Mouse (Mus musculus) olfactory bulb, adult 2 months (tissue): Measurements from ENCODE around the gene Memo1. TPM values are rescaled to one million over a fixed set of nuclear protein-coding genes. Genes with fewer than 3 reads are reported as not detected.

Experiments used
- H3K27ac ChIP-seq: fragments of 200-500 bp; 2 replicates; pipeline ENCODE4 v1.5.1; 2012; ENCODE audit warnings: low read depth, low read length; ENCODE audit not compliant: insufficient read depth
- H3K4me1 ChIP-seq: fragments of 200-500 bp; 2 replicates; pipeline ENCODE4 v1.6.1; 2012; ENCODE audit warnings: low read length; ENCODE audit not compliant: control insufficient read depth, insufficient read depth
- H3K4me3 ChIP-seq: fragments of 200-500 bp; 2 replicates; pipeline ENCODE4 v1.5.1; 2012; ENCODE audit warnings: mild to moderate bottlenecking, low read depth, low read length, moderate library complexity; ENCODE audit not compliant: insufficient read depth
- CTCF ChIP-seq: fragments of 200-500 bp; IDR thresholded peaks from 2 replicates; pipeline ENCODE4 v1.5.1; 2012; ENCODE audit warnings: low read depth, mild to moderate bottlenecking, low read length, moderate library complexity; ENCODE audit not compliant: insufficient read depth
- POLR2A ChIP-seq: fragments of 200-500 bp; IDR thresholded peaks from 2 replicates; pipeline ENCODE4 v1.6.1; 2012; ENCODE audit warnings: mild to moderate bottlenecking, low read depth, low read length, moderate library complexity; ENCODE audit not compliant: insufficient read depth
- WGBS: fragments of 180-500 bp; shearing (Covaris S2); methylation state at CpG from one replicate; pipeline ENCODE4 v1.1.7; 2018; 5-methylcytosine and 5-hydroxymethylcytosine counted together
- polyA plus RNA-seq: library from polyadenylated mRNA; stranded (reverse); fragments of >200 nt; gene quantifications from 2 replicates; pipeline ENCODE4 v1.2.4, GENCODE M21; 2012; ENCODE audit warnings: low replicate concordance; ENCODE audit not compliant: missing spikeins, insufficient read depth, insufficient read length

The Memo1 gene
- polyA plus RNA-seq, 1 experiment, result not detected

DNA sequence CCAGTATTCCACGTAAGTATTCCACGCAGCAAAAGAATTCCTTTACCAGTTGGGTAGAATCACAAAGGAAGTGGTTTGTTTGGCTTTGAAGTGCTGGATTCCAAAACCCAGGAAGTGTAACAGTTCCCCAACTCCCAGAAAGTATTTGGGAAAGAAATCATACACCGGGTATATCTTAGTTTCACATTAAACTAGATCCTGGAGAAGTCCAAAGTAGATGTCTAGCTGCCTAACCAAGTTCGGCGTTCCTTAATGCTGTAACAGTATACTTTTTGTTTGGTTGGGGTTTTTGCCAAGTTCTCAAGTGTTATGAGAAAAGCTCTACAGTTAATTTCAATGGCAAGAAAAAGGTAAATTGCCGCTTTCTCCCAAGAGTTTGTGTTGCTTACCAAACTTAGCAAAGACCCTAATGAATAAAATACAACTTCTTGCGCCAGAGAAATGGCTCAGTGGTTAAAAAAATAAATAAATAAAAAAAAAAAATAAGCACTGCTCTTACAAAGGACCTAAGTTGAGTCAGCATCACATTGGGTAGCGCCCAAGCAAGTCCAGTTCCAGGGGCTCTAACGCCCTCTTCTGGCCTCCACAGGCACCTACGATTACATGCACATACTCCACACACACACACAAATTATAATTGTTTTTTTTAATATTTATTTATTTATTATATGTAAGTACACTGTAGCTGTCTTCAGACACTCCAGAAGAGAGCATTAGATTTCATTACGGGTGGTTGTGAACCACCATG is 929 bp upstream of the Memo1 start:
- TF ChIP-seq CTCF (no peak), POLR2A (no peak)
- Histone ChIP-seq H3K4me1 (no peaks in the 10 kb centered on the region; the same call in 1 of the 2 replicates), H3K4me3 (no peak overlapping the region), H3K27ac (no peak overlapping the region)
- WGBS, result 29% methylated on average over 11 of the region's 11 CpGs

DNA sequence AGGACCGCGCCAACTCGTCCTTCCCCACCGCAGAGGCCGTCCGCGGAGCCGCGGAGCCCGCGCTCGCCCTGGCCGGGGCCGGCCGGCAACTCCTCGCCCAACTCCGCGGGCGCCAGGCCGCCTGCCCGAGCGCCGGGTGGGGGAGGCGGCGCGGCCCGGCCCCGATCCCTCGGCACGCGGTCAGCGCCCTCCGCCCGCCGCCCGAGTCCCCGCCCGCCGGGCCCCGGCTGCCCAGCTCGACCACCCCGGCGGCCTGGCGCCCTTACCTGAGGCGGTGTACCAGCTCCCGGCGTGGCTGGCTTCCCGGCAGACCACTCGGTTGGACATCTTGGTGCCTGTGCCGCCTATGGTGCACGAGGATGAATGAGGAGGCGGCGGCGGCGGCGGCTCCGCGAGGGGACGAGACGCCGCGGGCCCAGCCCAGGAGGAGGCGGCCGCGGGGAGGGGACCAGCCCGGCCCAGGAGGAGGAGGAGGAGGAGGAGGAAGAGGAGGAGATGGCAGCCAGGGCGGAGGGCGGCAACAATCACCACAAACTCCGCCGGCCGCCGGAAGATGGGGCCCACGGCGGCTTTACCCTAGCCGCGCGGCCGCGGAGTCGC is 795 bp downstream of the Memo1 start:
- WGBS, result 2% methylated on average over 66 of the region's 80 CpGs
- Histone ChIP-seq H3K27ac (peak overlapping the region; percentile 67), H3K4me3 (peak overlapping the region; percentile 98), H3K4me1 (peaks cover 2% of the 10 kb centered on the region; the same call in 1 of the 2 replicates)
- no peak for TF ChIP-seq CTCF
- no peak for TF ChIP-seq POLR2A

DNA sequence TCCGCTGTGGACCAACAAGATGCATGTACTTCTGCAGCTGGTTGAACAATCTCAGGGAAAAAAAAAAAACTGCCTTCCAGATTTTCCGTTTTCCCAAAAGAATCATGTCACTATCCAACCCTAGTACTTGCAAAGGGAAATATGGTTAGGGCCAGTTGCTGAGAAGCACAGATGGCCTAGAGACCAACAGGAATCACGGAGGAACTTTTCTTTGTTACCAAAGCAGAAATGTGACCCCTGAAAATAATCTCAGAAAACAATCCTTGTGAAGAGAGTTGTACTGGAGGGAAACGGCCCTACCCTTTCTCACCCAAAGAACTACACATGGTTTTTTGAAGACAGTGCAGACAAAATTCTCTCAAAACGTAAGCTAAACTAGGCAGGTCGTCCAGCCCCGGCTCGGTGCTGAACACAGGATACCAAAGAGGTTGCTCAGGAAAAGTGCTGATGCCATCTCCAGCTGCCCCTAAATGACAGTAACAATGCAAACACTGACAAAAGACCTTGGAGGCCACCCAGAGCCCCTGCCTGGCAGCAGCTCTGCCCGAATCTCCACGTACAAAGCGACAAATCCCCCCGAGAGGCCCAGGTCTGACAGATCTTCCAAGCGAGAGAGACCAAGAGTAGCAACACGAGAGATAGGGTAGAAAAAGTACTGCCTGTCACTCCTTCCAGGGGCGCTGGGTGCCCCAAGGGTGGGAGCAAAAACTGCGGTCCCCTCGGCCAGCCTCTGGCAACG is 1.5 kb downstream of the Memo1 start:
- TF ChIP-seq POLR2A (no peak), CTCF (0 out of 2 replicates have a peak, but pooled peaks have one; percentile 12)
- H3K4me1 ChIP-seq, result peaks cover 2% of the 10 kb centered on the region; the same call in 1 of the 2 replicates
- 2% methylated on average over 18 of the region's 18 CpGs for WGBS
- H3K27ac ChIP-seq, result peak overlapping the region; percentile 33; the same call in 1 of the 2 replicates
- H3K4me3 ChIP-seq, result peak overlapping the region; percentile 98

- WGBS, result 85% methylated on average over 4 of the region's 4 CpGs
- Histone ChIP-seq H3K4me1 (peaks cover 2% of the 10 kb centered on the region; the same call in 1 of the 2 replicates), H3K4me3 (no peak overlapping the region), H3K27ac (no peak overlapping the region)
- TF ChIP-seq CTCF (no peak), POLR2A (no peak)
These were observed 3.5 kb downstream of the Memo1 start for GRCm38 (mm10) chr17:74291640-74292361.

DNA sequence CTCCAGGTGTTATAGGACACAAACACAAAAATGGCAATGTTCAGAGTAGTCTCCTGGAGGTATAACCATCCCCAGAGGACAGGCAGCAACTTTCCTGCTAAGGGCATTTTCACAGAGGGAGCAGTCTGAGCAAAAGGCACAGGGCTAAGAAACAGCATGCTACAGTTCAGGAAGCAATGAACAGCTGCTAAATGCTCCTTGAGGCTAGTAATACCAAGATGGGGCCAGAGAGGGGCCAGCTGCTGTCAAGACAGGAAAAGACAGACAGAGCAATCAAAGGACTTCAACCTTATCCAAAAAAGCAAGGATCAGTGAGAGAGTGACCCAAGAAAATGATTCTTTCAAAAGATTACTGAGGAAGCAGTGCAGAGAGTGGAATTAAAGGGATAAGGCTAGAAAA is 4.5 kb downstream of the Memo1 start:
- Histone ChIP-seq H3K4me1 (peaks cover 2% of the 10 kb centered on the region; the same call in 1 of the 2 replicates), H3K27ac (no peak overlapping the region), H3K4me3 (no peak overlapping the region)
- TF ChIP-seq POLR2A, result no peak
- no peak for TF ChIP-seq CTCF

GRCm38 (mm10) chr17:74290198-74290597 is 5.1 kb downstream of the Memo1 start:
- TF ChIP-seq CTCF (no peak), POLR2A (no peak)
- peaks cover 2% of the 10 kb centered on the region for H3K4me1 ChIP-seq
- H3K4me3 ChIP-seq, result no peak overlapping the region
- no peak overlapping the region for H3K27ac ChIP-seq
- WGBS, result 72% methylated on average over 3 of the region's 3 CpGs

DNA sequence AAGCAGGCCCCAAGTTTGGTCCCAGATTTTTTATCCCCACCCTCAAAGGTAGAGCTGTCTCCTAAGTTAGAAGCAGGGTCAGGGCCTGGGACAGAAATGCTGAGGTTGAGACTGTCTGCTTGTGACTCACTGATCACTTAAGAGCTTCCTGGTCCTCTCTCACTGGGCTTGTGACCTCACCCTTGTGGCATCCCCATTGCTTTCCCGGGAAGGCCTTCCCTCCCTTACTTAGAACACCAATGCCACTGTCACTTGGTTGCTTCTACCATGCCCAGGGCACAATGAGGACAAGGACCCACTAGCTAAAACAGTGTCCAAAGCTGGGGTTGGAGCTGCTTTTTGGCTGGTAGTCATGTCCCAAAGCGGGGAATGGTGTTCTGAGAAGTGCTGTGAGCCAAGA is 6.7 kb downstream of the Memo1 start:
- no peak overlapping the region for H3K4me3 ChIP-seq
- H3K4me1 ChIP-seq, result peaks cover 5% of the 10 kb centered on the region
- no peak overlapping the region for H3K27ac ChIP-seq
- 93% methylated on average over 2 of the region's 2 CpGs for WGBS
- no peak for TF ChIP-seq POLR2A
- no peak for TF ChIP-seq CTCF

DNA sequence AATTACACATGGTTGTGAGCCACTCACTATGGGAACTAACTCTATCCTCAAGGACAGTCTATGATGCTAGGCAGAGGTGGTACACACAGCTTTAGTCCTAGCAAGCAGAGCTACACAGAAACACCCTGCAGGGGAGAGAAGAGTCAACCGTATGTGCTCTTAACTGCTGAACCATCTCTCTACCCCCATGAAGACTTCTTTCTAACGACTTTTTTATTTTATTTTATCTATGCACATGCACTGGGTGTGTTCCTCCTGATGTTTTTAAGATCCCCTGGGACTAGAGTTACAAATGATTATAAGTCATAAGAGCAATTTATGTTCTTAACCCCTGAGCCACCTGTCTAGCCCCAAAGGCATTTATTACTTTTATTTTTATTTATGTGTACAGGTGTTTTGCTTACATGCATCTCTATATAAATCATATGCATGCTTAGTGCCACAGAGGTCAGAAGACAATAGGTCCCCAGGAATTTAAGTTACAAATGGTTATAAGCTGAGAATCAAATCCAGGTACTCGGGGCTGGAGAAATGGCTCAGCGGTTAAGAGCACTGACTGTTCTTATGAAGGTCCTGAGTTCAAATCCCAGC is 9.1 kb downstream of the Memo1 start:
- H3K4me3 ChIP-seq, result no peak overlapping the region
- H3K4me1 ChIP-seq, result peaks cover 5% of the 10 kb centered on the region
- TF ChIP-seq CTCF, result no peak
- no peak for TF ChIP-seq POLR2A
- no peak overlapping the region for H3K27ac ChIP-seq
- 78% methylated on average over 4 of the region's 4 CpGs for WGBS
